Mouse (Mus musculus) heart, embryonic 11.5 days (tissue): Measurements from ENCODE around the gene Vac14. TPM values are rescaled to one million over a fixed set of nuclear protein-coding genes. Genes with fewer than 3 reads are reported as not detected.

Source experiments
- ATAC-seq: fragments of 200-750 bp; cut with Nextera tagmentation; replicated peaks from 2 replicates; pipeline ENCODE4 v1.8.0; 2017; ENCODE audit warnings: moderate library complexity; ENCODE audit not compliant: insufficient number of reproducible peaks, low FRiP score, low TSS enrichment
- H3K27ac ChIP-seq: fragments of 300-500 bp; sonication (generic); 2 replicates; pipeline ENCODE4 v1.5.1; 2014; ENCODE audit warnings: mild to moderate bottlenecking, low read depth, low read length
- H3K27me3 ChIP-seq: fragments of 300-500 bp; sonication (generic); 2 replicates; pipeline ENCODE4 v1.6.1; 2014; ENCODE audit warnings: mild to moderate bottlenecking, low read length, mixed read lengths; ENCODE audit not compliant: control insufficient read depth, insufficient read depth
- H3K36me3 ChIP-seq: fragments of 300-500 bp; sonication (generic); 2 replicates; pipeline ENCODE4 v1.6.1; 2014; ENCODE audit warnings: mild to moderate bottlenecking, low read length, moderate library complexity, mixed read lengths; ENCODE audit not compliant: control insufficient read depth, insufficient read depth
- H3K4me1 ChIP-seq: fragments of 300-500 bp; sonication (generic); 2 replicates; pipeline ENCODE4 v1.6.1; 2014; ENCODE audit warnings: low read length; ENCODE audit not compliant: control insufficient read depth, insufficient read depth
- H3K4me2 ChIP-seq: fragments of 300-500 bp; sonication (generic); 2 replicates; pipeline ENCODE4 v1.6.1; 2014; ENCODE audit warnings: mild to moderate bottlenecking, moderate library complexity
- H3K4me3 ChIP-seq: fragments of 300-500 bp; sonication (generic); 2 replicates; pipeline ENCODE4 v1.5.1; 2014; ENCODE audit warnings: low read depth, low read length
- H3K9ac ChIP-seq: fragments of 300-500 bp; sonication (generic); 2 replicates; pipeline ENCODE4 v1.6.1; 2014; ENCODE audit warnings: mild to moderate bottlenecking, low read depth, low read length, moderate library complexity
- H3K9me3 ChIP-seq: fragments of 300-500 bp; sonication (generic); replicated peaks from 2 replicates; pipeline ENCODE4 v1.6.1; 2016; ENCODE audit warnings: low read length; ENCODE audit not compliant: control insufficient read depth
- WGBS: fragments of 180-500 bp; shearing (Covaris S2); extraction: QIAGEN DNeasy Blood & Tissue Kit; methylation state at CpG from one replicate; pipeline ENCODE4 v1.1.7; 2014; ENCODE audit not compliant: insufficient replicate concordance; 5-methylcytosine and 5-hydroxymethylcytosine counted together
- polyA plus RNA-seq: library from polyadenylated mRNA; unstranded; fragments of >200 nt; fragmentation: Nextera tagmentation; extraction: Ambion mirVana; gene quantifications from 2 replicates; pipeline ENCODE4 v1.2.1, GENCODE M21; 2014

The Vac14 gene
- polyA plus RNA-seq, 1 experiment from 2014 or later = 22.7 TPM

DNA sequence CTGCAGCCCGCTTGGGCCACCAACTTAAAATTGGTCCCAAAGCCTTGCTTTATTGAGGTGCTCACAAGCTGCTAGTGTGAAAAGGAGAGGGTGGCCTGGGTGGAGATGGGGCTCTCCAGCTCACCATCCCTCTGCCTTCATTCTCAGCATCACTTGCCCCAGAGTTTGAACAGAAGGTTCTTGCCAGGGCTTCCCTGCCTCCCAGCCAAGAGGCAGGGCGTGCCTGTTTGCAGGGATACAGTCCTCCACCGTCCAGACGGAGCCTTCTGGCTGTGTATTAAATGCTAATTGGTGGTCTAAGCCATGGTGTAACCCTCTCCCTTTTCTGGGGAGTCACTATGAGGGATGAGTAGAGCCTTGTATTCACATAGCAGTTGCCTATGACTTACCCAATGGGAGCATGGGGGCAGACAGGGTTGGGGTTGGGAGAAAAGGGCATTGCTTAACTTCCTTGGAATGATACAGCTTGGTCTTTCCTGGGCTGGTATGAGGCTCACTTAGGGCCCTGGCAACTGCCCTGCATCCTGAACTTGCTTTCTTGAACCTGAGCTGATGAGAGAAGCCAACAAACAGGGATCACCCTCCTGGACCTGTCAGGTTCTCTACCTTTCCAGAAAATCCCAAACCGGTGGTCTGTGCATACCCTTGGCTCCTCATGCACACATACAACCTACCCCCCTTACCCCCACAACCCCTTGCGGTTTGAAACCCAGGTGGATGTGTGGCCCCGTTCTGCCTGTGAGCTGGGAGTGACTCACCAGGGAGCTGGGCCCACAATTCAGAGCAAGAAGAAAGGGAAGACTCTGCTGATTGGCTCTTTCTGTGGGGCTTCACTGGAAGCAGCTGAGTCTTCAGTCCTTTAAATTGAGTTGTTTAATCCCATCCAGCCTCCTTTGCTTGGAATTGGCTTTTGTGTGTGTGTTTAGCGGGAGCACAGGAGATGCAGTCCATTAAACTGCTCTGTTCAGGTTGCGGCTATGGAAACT, 36.0 kb downstream of the Vac14 start:
- Histone ChIP-seq H3K9me3 (no peaks in the 10 kb centered on the region), H3K9ac (no peak overlapping the region), H3K27me3 (no peaks in the 10 kb centered on the region), H3K4me2 (no peak overlapping the region), H3K4me1 (peaks cover 17% of the 10 kb centered on the region; the same call in 1 of the 2 replicates), H3K4me3 (no peak overlapping the region), H3K27ac (no peak overlapping the region), H3K36me3 (no peaks in the 10 kb centered on the region)
- 91% methylated on average over 9 of the region's 9 CpGs for WGBS
- ATAC-seq = no peak

DNA sequence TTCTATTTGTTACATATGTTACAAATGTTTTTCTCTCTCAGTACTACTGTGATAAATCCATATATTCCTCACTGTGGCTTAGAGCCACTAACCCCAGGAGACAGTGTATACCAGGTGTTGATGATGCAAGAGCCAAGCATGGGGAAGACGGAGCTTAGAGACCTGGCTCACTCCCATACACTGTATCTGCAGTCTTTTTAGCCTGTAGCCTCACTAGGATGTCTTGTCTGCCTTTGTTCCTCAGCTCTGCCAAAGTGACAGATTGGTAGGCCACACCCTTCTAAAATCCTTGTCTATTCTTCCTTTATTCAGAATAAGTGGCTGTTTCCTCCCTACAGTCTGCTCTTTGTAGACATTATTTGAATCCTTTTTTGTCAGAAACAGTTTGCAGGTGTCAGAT, 37.4 kb downstream of the Vac14 start:
- Histone ChIP-seq H3K4me1 (peaks cover 13% of the 10 kb centered on the region; the same call in 1 of the 2 replicates), H3K4me2 (no peak overlapping the region), H3K9me3 (no peaks in the 10 kb centered on the region), H3K4me3 (no peak overlapping the region), H3K27ac (no peak overlapping the region), H3K36me3 (no peaks in the 10 kb centered on the region), H3K9ac (no peak overlapping the region), H3K27me3 (no peaks in the 10 kb centered on the region)
- WGBS = 87% methylated on average over 1 of the region's 1 CpGs
- no peak for ATAC-seq

DNA sequence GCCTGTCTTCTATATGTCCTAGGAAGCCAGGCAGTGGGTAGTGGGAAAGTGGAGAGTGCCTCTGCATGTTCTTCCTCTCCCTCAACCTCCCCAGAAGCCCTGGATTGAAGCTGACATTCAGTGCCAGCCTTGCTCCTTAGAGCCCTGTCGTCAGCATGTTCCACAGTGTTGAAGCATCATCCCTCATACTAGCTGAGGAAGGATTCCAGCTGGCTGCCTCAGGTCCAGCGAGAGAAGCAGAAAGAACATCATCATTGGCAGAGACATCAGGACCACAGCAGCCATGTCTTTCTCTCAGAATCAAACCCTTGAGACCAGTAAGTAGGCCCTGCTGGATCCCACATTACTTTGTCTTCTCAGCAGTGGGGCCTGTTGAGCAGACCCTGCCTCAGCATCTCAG, 39.3 kb downstream of the Vac14 start:
- ATAC-seq = no peak
- H3K36me3 ChIP-seq = no peaks in the 10 kb centered on the region
- WGBS = 82% methylated on average over 2 of the region's 2 CpGs

DNA sequence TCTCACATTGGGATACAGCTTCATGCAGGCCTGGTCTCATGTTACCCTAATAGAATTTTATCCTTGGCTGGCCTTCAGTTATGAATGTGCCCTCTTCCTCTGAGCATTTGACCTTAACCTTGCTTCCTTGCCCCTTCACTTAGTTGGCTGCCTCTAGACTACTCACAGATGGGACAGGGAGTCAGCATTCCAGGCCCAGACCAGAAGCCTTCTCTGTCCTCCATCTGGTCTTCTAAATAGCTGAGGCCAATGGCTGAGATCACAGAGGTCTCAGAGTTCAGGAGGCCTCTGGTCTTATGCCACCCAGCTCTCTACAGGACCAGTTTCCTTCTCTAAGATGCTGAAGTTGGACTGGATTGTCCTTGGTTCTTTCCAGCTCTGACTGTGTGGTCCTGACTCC, 41.7 kb downstream of the Vac14 start:
- H3K4me1 ChIP-seq = no peaks in the 10 kb centered on the region

More for the DNA sequence above, 39.3 kb downstream of the Vac14 start:
- Histone ChIP-seq H3K4me1 (no peaks in the 10 kb centered on the region; the same call in 1 of the 2 replicates), H3K27me3 (no peaks in the 10 kb centered on the region), H3K9ac (no peak overlapping the region), H3K27ac (no peak overlapping the region), H3K4me3 (no peak overlapping the region), H3K4me2 (no peak overlapping the region), H3K9me3 (no peaks in the 10 kb centered on the region)

DNA sequence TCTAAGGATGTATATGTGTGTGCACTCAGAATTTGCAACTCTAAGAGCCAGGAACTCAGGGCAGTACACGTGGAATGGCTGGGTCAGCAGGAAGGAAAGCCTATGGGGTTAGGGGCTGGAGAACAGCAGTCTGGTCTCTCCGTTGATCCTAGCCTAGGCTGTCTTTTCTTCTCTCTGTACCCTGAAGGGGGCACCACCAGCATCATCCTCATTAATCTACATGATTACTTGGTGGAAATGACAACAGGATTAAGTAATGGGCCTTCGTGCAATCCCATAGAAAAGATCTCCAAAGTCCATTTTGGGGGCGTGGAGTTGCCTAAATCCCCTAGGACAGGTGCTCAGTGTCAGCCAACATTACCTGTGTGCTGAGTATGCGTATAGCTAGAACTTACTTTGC, 44.2 kb downstream of the Vac14 start:
- no peaks in the 10 kb centered on the region for H3K27me3 ChIP-seq
- no peaks in the 10 kb centered on the region for H3K9me3 ChIP-seq
- no peaks in the 10 kb centered on the region for H3K4me1 ChIP-seq
- no peak overlapping the region for H3K4me3 ChIP-seq
- H3K9ac ChIP-seq = no peak overlapping the region
- H3K4me2 ChIP-seq = no peak overlapping the region
- no peak for ATAC-seq
- no peaks in the 10 kb centered on the region for H3K36me3 ChIP-seq
- H3K27ac ChIP-seq = no peak overlapping the region
- 82% methylated on average over 5 of the region's 5 CpGs for WGBS

More for the DNA sequence above, 41.7 kb downstream of the Vac14 start:
- Histone ChIP-seq H3K36me3 (no peaks in the 10 kb centered on the region), H3K27me3 (no peaks in the 10 kb centered on the region), H3K4me3 (no peak overlapping the region), H3K9ac (no peak overlapping the region), H3K27ac (no peak overlapping the region), H3K9me3 (no peaks in the 10 kb centered on the region), H3K4me2 (no peak overlapping the region)
- ATAC-seq = no peak

DNA sequence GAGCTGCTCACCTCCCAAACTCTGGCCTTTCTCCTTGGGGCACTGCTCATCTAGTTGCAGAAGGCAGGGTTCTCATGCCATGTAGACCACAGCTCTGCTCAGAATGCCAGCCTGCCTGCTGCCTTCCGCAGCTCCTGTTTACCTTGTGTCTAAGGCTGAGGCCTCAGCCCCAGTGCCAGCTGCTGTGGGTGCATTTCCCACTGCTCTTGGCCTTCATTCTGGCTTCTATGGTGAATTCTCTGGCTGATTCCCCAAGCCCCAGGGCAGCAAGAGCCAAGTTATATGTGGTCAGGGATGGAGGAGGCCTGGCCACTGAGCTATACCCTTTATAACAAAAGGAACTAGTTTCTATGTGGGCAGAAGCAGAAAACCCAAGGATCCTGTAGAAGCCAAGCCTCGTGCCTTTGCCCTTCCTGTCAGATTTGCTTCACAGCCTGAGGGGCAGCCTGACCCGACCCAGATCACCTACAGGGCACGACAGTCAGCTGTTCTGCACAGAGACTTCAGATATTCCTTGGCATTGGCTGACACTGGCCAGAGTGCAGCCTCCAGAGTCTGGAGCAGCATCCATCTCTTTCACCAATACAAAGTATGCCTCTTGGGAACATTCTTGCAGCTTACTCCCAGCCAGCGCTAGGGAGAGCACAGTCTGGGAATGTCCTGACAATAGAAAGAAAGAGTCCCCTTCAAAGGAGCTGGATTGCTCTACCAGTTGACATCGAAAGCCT, 44.8 kb downstream of the Vac14 start:
- ATAC-seq = no peak
- no peak overlapping the region for H3K27ac ChIP-seq
- no peak overlapping the region for H3K4me3 ChIP-seq
- no peaks in the 10 kb centered on the region for H3K27me3 ChIP-seq
- no peak overlapping the region for H3K9ac ChIP-seq
- H3K36me3 ChIP-seq = no peaks in the 10 kb centered on the region
- WGBS = 80% methylated on average over 6 of the region's 6 CpGs
- H3K9me3 ChIP-seq = no peaks in the 10 kb centered on the region
- H3K4me2 ChIP-seq = no peak overlapping the region
- no peaks in the 10 kb centered on the region for H3K4me1 ChIP-seq

DNA sequence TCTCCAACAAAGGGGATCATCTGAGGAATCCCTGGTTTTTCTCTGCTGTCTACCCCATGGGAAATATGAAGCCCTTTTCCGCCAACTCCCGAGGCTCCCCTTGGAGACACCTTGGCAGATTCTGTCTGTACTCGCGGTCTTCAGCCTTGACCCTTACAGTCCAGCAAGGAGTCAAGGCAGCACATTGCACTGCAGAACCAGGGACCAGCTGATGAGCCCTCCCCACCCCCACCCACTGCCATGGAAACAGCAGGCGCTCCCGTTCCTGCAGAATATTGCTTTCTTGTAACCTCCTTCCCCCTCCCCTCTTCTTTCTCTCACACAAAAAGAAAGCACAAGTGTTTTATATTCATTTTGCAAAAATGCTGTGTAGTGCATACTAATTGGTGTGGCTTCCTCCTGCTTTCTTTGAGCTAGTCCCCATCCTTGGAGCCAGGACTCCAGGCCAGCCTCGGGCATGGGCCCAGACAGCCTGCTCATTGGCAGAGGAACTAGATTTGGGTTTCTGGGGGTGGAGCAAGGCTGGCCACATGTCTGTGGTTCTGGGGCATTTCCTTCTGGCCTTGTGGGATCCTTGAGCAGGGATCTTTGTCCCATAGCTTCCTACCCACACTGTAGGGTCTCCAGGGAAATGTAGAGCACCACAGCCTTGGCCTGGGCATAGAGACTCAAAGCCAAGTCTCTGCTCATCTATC, 46.0 kb downstream of the Vac14 start:
- Histone ChIP-seq H3K27ac (no peak overlapping the region), H3K36me3 (no peaks in the 10 kb centered on the region), H3K9ac (no peak overlapping the region), H3K9me3 (no peaks in the 10 kb centered on the region), H3K4me2 (no peak overlapping the region), H3K4me3 (no peak overlapping the region), H3K27me3 (no peaks in the 10 kb centered on the region), H3K4me1 (no peaks in the 10 kb centered on the region)
- WGBS = 79% methylated on average over 7 of the region's 7 CpGs
- ATAC-seq = no peak

DNA sequence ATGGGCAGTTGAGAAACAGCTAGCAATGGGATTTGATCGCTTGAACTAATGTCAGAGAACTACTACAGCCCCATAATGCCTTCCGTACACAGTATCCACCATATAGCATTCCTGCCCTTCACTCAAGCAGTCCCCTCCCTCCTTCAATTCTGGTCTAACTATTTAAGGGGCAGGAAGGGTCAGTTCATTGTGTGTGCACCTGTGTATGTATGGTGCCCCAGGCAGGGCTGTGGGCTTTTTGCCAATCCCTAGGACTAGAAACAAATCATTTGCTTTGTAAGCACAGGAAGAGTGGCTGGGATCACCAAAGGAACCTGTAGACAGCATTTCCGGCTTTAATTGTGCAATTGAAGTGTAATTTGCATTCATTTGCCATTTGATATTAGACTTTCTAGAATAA, 46.6 kb downstream of the Vac14 start:
- Histone ChIP-seq H3K27me3 (no peaks in the 10 kb centered on the region), H3K4me3 (no peak overlapping the region), H3K9ac (no peak overlapping the region), H3K9me3 (no peaks in the 10 kb centered on the region), H3K4me1 (peaks cover 3% of the 10 kb centered on the region; the same call in 1 of the 2 replicates), H3K36me3 (no peaks in the 10 kb centered on the region), H3K27ac (no peak overlapping the region), H3K4me2 (no peak overlapping the region)
- no peak for ATAC-seq
- 88% methylated on average over 3 of the region's 3 CpGs for WGBS
